Mouse (Mus musculus) ZHBTc4 (cell line): ENCODE measurements around the gene Gpr19.

ENCODE experiments used
- DNase-seq: peaks from one replicate; pipeline ENCODE4 v3.0.0-alpha.2; 2011; ENCODE audit warnings: low read depth, low spot score

Gene Gpr19

GRCm38 (mm10) chr6:134887711-134888449 is 10.5 kb downstream of the Gpr19 start:
- peak; percentile 98 for DNase-seq

- no peak for DNase-seq
Measured at GRCm38 (mm10) chr6:134887008-134887407, 11.4 kb downstream of the Gpr19 start.

GRCm38 (mm10) chr6:134886475-134886874 is 11.9 kb downstream of the Gpr19 start:
- DNase-seq, result no peak

- no peak for DNase-seq
Measured at GRCm38 (mm10) chr6:134885515-134885914, 12.9 kb downstream of the Gpr19 start.

GRCm38 (mm10) chr6:134883661-134884060 is 14.7 kb downstream of the Gpr19 start:
- DNase-seq, result no peak

GRCm38 (mm10) chr6:134880046-134880445 is 18.3 kb downstream of the Gpr19 start:
- DNase-seq, result no peak

GRCm38 (mm10) chr6:134879556-134879955 is 18.8 kb downstream of the Gpr19 start:
- DNase-seq, result no peak

GRCm38 (mm10) chr6:134877892-134878291 is 20.5 kb downstream of the Gpr19 start:
- DNase-seq, result no peak

- DNase-seq, result no peak
Measured at GRCm38 (mm10) chr6:134877276-134877675, 21.1 kb downstream of the Gpr19 start.

GRCm38 (mm10) chr6:134876795-134877194 is 21.6 kb downstream of the Gpr19 start:
- peak; percentile 70 for DNase-seq

- peak; percentile 36 for DNase-seq
Measured at GRCm38 (mm10) chr6:134873018-134873417, 25.4 kb downstream of the Gpr19 start.

GRCm38 (mm10) chr6:134872236-134872635 is 26.1 kb downstream of the Gpr19 start:
- DNase-seq, result no peak

GRCm38 (mm10) chr6:134870887-134871286 is 27.5 kb downstream of the Gpr19 start:
- DNase-seq, result no peak

GRCm38 (mm10) chr6:134870209-134870742 is 28.1 kb downstream of the Gpr19 start:
- DNase-seq, result peak; percentile 44

- DNase-seq, result peak; percentile 76
Measured at GRCm38 (mm10) chr6:134867325-134867724, 31.1 kb downstream of the Gpr19 start.

GRCm38 (mm10) chr6:134866113-134866512 is 32.3 kb downstream of the Gpr19 start:
- no peak for DNase-seq

GRCm38 (mm10) chr6:134863146-134863545 is 35.2 kb downstream of the Gpr19 start:
- peak; percentile 94 for DNase-seq

- DNase-seq, result no peak
Measured at GRCm38 (mm10) chr6:134862671-134863104, 35.7 kb downstream of the Gpr19 start.

GRCm38 (mm10) chr6:134861386-134861785 is 37.0 kb downstream of the Gpr19 start:
- DNase-seq, result peak; percentile 57

- no peak for DNase-seq
Measured at GRCm38 (mm10) chr6:134860275-134860674, 38.1 kb downstream of the Gpr19 start.

GRCm38 (mm10) chr6:134859021-134859420 is 39.4 kb downstream of the Gpr19 start:
- peak; percentile 61 for DNase-seq

GRCm38 (mm10) chr6:134855926-134856325 is 42.5 kb downstream of the Gpr19 start:
- no peak for DNase-seq

- no peak for DNase-seq
Measured at GRCm38 (mm10) chr6:134854782-134855181, 43.6 kb downstream of the Gpr19 start.
